Mouse (Mus musculus) fibroblast of lung, adult 2 months (primary cell): ENCODE measurements at regions not wholly inside any gene's neighbourhood (a gene's known extent, or its start where the extent isn't known, plus 50 kb on each side); places are given as distances from the start of the nearest gene placed in this dataset.

Experiments
- DNase-seq: peaks from one replicate; pipeline ENCODE4 v3.0.0-alpha.2; 2011; ENCODE audit warnings: low read depth

GRCm38 (mm10) chr9:89789926-89790325, 51.7 kb upstream of the Ankrd34c start:
- DNase-seq = no peak

GRCm38 (mm10) chr9:89788651-89789050, 50.4 kb upstream of the Ankrd34c start:
- no peak for DNase-seq
